Mouse (Mus musculus): ENCODE measurements around the gene Foxn3. TPM values are rescaled to one million over a fixed set of nuclear protein-coding genes. Genes with fewer than 3 reads are reported as not detected.
A peak's percentile ranks its signal among the peaks of the same experiment; 100 is the strongest.

Gene Foxn3
- polyA plus RNA-seq, 1 experiment = 61.5 TPM

DNA sequence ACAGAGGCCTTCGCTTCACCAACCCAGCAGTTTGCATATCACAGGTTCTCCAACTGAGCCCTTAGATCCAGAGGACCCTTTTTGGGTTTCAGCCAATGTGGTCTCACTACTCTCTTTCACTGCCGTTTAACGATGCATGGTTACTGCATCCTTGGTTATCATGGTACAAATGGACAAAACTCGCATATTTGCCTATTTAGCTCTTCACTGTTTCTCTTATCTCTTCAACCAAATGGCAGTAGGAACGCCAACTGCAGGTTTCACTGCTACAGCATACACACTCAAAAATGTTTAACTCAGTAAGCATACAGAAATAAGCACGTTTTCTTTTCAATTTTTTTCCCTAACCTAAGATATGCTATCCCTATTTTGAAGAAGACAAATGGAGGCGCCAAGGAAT lies 31.0 kb downstream of the Foxn3 start:
- no peak overlapping the region for H3K27ac ChIP-seq (ENCODE audit: insufficient read depth, low read length)
- 84% methylated on average over 7 of the region's 7 CpGs for WGBS
- DNase-seq = no peak

DNA sequence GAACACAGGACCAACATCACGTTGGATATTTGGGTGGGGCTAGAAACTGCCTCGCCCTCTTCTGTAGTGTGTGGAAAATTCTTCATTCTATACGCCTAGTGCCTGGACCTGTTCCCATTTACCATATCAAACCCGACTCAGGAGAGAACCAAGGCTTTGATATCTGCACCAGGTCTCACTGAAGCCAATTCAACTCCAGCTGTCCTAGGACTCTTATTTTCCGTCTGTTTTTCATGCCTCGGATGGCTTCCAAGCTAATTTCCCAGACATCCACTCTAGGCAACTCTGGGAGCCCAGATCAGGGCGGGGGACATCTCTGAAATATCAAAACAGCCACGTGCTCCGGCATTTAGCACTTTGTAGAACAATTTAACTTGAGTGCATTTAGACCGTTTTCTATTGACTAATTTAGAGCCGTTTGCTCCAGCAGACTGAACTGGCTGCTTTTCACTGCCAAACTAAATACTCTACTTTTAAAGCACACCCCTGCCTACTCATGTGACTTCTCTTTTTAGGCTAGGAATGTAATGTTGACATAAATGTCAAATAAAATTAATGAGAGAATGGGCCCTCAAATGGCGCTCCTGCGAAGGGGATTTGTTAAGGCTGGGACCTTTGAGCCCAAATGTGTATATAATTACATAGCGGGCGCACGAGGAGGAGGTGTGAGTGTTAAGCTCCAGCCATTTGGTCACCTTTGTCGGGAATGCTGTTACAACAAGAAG lies 33.5 kb downstream of the Foxn3 start:
- 65% methylated on average over 17 of the region's 17 CpGs for WGBS
- TF ChIP-seq CTCF (IDR thresholded peaks at IDR 0.05; ENCODE audit: borderline replicate concordance, insufficient read depth, low read depth, low read length) (no peak), POLR2A (IDR thresholded peaks at IDR 0.05; ENCODE audit: borderline replicate concordance, insufficient read depth, low read length) (no peak)
- H3K4me1 ChIP-seq (ENCODE audit: control insufficient read depth, insufficient read depth, low read length) = peaks cover 4% of the 10 kb centered on the region
- DNase-seq = no peak
- no peak overlapping the region for H3K27ac ChIP-seq (ENCODE audit: insufficient read depth, low read length)
- no peaks in the 10 kb centered on the region for H3K27me3 ChIP-seq (ENCODE audit: control insufficient read depth, insufficient read depth, low read length)
- no peak overlapping the region for H3K4me3 ChIP-seq (replicated peaks; ENCODE audit: insufficient read depth, low read depth, low read length)

More for the DNA sequence above, 31.0 kb downstream of the Foxn3 start:
- Histone ChIP-seq H3K27me3 (ENCODE audit: control insufficient read depth, insufficient read depth, low read length) (no peaks in the 10 kb centered on the region), H3K4me3 (replicated peaks; ENCODE audit: insufficient read depth, low read depth, low read length) (no peak overlapping the region), H3K4me1 (ENCODE audit: control insufficient read depth, insufficient read depth, low read length) (no peaks in the 10 kb centered on the region; the same call in none of the 2 replicates)
- TF ChIP-seq CTCF (IDR thresholded peaks at IDR 0.05; ENCODE audit: borderline replicate concordance, insufficient read depth, low read depth, low read length) (no peak), POLR2A (IDR thresholded peaks at IDR 0.05; ENCODE audit: borderline replicate concordance, insufficient read depth, low read length) (no peak)

DNA sequence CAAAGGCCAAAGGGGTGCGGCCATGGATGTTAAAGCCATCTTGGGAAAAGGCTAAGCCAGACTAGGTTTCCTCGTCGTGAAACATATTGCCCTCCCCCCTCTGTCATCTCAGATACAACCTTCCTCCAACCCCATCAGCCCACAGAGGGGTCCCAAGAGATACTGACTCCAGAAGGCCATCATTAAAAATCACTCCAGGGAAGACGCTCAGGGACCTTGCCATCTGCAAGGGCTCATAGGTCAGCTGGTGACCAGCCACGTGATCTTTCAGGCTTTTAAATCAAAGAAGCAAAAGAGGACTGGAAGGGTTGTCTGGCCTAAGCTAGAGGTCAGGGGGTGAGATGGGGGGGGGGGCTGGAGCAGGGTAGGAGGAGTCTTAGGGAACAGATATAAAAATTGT lies 34.4 kb downstream of the Foxn3 start:
- Histone ChIP-seq H3K4me1 (ENCODE audit: control insufficient read depth, insufficient read depth, low read length) (peaks cover 4% of the 10 kb centered on the region), H3K27ac (ENCODE audit: insufficient read depth, low read length) (no peak overlapping the region), H3K27me3 (ENCODE audit: control insufficient read depth, insufficient read depth, low read length) (no peaks in the 10 kb centered on the region), H3K4me3 (replicated peaks; ENCODE audit: insufficient read depth, low read depth, low read length) (no peak overlapping the region)
- 59% methylated on average over 5 of the region's 5 CpGs for WGBS
- DNase-seq = no peak
- TF ChIP-seq CTCF (IDR thresholded peaks at IDR 0.05; ENCODE audit: borderline replicate concordance, insufficient read depth, low read depth, low read length) (no peak), POLR2A (IDR thresholded peaks at IDR 0.05; ENCODE audit: borderline replicate concordance, insufficient read depth, low read length) (no peak)

DNA sequence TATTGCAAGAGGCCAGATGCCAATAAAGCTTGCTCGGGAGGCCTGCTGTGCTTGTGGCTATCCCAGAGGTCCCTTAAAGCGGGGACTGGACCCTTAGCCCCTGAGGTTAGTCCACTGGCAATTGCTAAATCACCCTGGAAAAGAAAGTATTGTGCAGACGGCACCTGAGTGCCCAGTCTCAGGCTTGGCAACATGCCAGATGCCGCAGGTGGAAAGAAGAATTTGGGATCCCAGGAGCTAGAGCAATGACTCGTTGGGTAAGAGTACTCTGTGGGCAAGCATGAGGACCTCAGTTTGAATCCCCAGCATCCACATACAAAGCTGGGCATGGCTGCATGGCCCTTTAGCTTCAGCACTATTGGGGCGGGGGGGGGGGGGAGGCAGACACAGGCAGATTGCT lies 35.9 kb downstream of the Foxn3 start:
- no peak overlapping the region for H3K4me3 ChIP-seq (replicated peaks; ENCODE audit: insufficient read depth, low read depth, low read length)

DNA sequence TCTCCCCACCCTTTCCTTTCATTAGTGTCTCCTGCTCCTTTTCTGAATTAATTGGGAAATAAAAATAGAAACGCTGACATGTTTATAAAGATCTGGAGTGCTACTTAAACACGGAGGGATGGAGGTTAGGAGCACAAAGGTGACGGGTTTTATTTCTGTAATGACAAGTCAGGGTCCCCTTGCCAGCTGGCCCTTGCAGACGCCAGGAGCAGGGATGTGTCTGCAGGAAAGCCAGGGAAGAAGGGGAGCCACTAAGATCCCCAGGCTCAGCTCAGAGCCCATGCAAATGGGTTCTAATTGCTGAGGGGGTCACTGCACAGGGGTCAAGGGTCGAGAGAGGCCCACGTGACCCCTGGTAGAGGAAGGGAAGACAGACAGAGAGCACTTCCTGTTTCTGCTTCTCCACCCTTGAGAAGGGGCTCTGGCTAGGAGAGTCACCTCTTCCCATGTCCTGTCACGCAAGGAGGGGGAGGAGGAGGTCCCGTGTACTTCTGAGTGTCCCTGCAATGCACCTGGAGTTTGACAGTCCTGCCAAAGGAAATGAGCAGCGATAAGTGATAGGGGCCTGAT lies 36.7 kb downstream of the Foxn3 start:
- WGBS = 42% methylated on average over 9 of the region's 9 CpGs
- no peak overlapping the region for H3K27ac ChIP-seq (ENCODE audit: insufficient read depth, low read length)
- TF ChIP-seq CTCF (IDR thresholded peaks at IDR 0.05; ENCODE audit: borderline replicate concordance, insufficient read depth, low read depth, low read length) (no peak), POLR2A (IDR thresholded peaks at IDR 0.05; ENCODE audit: borderline replicate concordance, insufficient read depth, low read length) (no peak)
- peaks cover 4% of the 10 kb centered on the region for H3K4me1 ChIP-seq (ENCODE audit: control insufficient read depth, insufficient read depth, low read length)
- H3K4me3 ChIP-seq (replicated peaks; ENCODE audit: insufficient read depth, low read depth, low read length) = no peak overlapping the region
- no peak for DNase-seq
- H3K27me3 ChIP-seq (ENCODE audit: control insufficient read depth, insufficient read depth, low read length) = no peaks in the 10 kb centered on the region

More for the DNA sequence above, 35.9 kb downstream of the Foxn3 start:
- Histone ChIP-seq H3K4me1 (ENCODE audit: control insufficient read depth, insufficient read depth, low read length) (peaks cover 4% of the 10 kb centered on the region), H3K27me3 (ENCODE audit: control insufficient read depth, insufficient read depth, low read length) (no peaks in the 10 kb centered on the region), H3K27ac (ENCODE audit: insufficient read depth, low read length) (no peak overlapping the region)
- DNase-seq = peak; percentile 54 to 55
- TF ChIP-seq POLR2A (IDR thresholded peaks at IDR 0.05; ENCODE audit: borderline replicate concordance, insufficient read depth, low read length) = no peak
- no peak for TF ChIP-seq CTCF (IDR thresholded peaks at IDR 0.05; ENCODE audit: borderline replicate concordance, insufficient read depth, low read depth, low read length)
- 49% methylated on average over 6 of the region's 6 CpGs for WGBS

DNA sequence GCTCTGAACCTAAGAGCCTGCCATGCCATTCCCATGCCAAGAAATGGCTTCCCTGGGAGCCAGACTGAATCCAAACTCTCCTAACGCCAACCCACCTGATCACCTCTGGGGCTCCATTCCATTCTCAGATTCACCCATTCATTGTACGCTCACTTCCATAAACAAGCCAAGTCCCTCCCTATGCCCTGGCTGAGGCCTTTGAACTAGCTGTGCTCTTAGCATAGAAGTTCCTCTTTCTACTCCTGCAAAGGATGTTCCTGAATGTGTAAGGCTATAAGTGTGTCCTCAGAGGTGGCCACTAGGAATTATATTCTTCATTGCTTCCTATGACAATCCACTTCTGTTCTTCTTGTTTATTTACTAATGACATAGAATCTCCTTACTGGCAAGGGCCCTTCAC lies 40.5 kb downstream of the Foxn3 start:
- WGBS = 30% methylated on average over 2 of the region's 2 CpGs
- H3K27me3 ChIP-seq (ENCODE audit: control insufficient read depth, insufficient read depth, low read length) = no peaks in the 10 kb centered on the region
- H3K4me1 ChIP-seq (ENCODE audit: control insufficient read depth, insufficient read depth, low read length) = peaks cover 15% of the 10 kb centered on the region
- H3K4me3 ChIP-seq (replicated peaks; ENCODE audit: insufficient read depth, low read depth, low read length) = no peak overlapping the region
- DNase-seq = no peak
- no peak overlapping the region for H3K27ac ChIP-seq (ENCODE audit: insufficient read depth, low read length)
- TF ChIP-seq CTCF (IDR thresholded peaks at IDR 0.05; ENCODE audit: borderline replicate concordance, insufficient read depth, low read depth, low read length) (no peak), POLR2A (IDR thresholded peaks at IDR 0.05; ENCODE audit: borderline replicate concordance, insufficient read depth, low read length) (no peak)

DNA sequence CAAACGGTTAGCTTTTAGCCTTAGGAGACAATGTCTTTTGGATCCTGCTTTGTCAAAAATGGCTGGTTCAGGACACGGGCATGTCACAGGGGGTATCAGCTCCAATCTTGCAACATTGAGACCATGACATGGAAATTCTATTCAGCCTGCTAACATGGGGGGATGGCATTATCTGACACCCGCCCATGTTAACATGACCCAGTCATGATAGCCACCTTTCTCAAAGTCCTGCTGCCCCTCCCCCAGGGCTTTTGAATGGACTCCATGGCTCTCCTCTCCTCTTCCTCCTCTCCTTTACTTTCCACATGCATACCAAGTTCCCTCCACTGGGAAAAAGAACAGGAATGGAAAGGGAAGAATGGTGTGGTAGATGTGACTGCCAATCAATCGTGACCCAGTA lies 43.5 kb downstream of the Foxn3 start:
- TF ChIP-seq POLR2A (IDR thresholded peaks at IDR 0.05; ENCODE audit: borderline replicate concordance, insufficient read depth, low read length) (no peak), CTCF (IDR thresholded peaks at IDR 0.05; ENCODE audit: borderline replicate concordance, insufficient read depth, low read depth, low read length) (no peak)
- Histone ChIP-seq H3K27ac (ENCODE audit: insufficient read depth, low read length) (no peak overlapping the region), H3K4me1 (ENCODE audit: control insufficient read depth, insufficient read depth, low read length) (peaks cover 10% of the 10 kb centered on the region), H3K27me3 (ENCODE audit: control insufficient read depth, insufficient read depth, low read length) (no peaks in the 10 kb centered on the region), H3K4me3 (replicated peaks; ENCODE audit: insufficient read depth, low read depth, low read length) (no peak overlapping the region)
- WGBS = 85% methylated on average over 4 of the region's 4 CpGs
- no peak for DNase-seq

DNA sequence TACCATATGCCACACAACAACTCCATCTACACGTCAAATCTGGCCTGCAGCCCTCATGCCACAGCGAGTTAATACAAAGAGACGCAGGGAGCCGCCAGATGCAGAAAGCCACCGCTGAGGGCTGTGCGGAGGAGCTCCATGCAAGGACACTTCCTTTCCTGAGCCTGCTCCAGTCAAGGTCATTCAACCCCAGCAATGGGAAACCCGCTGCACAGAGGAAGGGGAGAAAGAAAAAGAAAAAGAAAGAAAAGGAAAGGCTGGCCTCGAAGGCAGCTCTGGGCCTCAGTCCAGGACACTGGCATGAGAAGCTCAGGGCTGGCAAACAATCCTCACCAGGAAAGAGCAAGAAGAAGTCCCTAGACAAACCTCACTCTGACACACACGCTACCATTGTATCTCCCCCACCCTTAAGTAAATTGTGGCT lies 44.2 kb downstream of the Foxn3 start:
- DNase-seq = peak; percentile 55 to 62
- H3K27me3 ChIP-seq (ENCODE audit: control insufficient read depth, insufficient read depth, low read length) = no peaks in the 10 kb centered on the region
- WGBS = 4% methylated on average over 9 of the region's 9 CpGs
- no peak overlapping the region for H3K27ac ChIP-seq (ENCODE audit: insufficient read depth, low read length)
- TF ChIP-seq POLR2A (IDR thresholded peaks at IDR 0.05; ENCODE audit: borderline replicate concordance, insufficient read depth, low read length) (no peak), CTCF (IDR thresholded peaks at IDR 0.05; ENCODE audit: borderline replicate concordance, insufficient read depth, low read depth, low read length) (no peak)
- H3K4me3 ChIP-seq (replicated peaks; ENCODE audit: insufficient read depth, low read depth, low read length) = no peak overlapping the region
- peaks cover 15% of the 10 kb centered on the region for H3K4me1 ChIP-seq (ENCODE audit: control insufficient read depth, insufficient read depth, low read length)

Data from cerebellum, adult 2 months (tissue).